Mouse (Mus musculus) urinary bladder, adult 2 months (tissue): ENCODE data around the gene Tcte2. TPM values are rescaled to one million over a fixed set of nuclear protein-coding genes. Genes with fewer than 3 reads are reported as not detected.

Experiments used
- DNase-seq: peaks from one replicate; pipeline ENCODE4 v3.0.0; 2022; ENCODE audit warnings: low spot score
- polyA plus RNA-seq: library from polyadenylated mRNA; depleted of rRNA; stranded (reverse); fragments of >200 nt; gene quantifications from 2 replicates; pipeline ENCODE4 v1.2.3, GENCODE M21; 2012

Tcte2 gene
- polyA plus RNA-seq, 1 experiment, result 4.4 TPM

DNA sequence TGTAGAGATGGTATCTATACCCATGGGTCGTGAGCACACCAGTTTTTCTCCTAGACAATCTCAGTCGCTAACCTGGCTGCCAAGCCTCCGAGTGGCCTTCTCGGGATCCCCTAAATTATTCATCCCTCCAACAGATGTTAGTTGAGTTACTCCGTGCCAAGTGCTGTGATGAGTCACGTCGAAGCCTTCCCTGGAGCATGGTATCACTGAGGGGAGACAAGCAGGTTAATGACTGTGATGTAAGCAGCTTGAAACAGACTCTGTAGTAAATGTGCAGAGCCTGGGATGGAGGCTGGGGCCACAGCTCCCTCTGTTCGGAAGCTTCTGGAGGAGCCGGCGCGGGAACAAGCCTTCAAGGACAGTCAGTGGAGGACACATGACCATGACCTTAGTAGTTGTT is 44.2 kb downstream of the Tcte2 start:
- DNase-seq, result no peak

DNA sequence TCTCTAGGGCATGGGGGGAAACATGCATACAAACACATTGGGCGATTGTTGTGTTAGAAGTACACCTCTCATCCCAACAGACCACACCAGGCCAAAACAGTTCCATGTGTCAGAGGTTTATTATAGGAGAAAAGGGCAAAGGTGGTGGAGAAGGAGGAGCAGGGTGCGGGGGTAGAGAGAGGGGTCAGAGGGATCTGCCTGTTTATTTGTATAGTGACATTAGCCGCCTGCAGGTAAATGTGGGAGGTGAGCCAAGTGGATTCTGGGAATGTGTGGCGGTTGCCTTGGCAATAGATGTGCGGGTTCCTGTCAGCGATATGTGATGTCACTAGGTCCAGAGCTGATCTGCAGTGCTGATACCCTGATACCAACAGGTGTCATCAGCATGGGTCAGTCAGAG is 45.3 kb downstream of the Tcte2 start:
- DNase-seq, result no peak

DNA sequence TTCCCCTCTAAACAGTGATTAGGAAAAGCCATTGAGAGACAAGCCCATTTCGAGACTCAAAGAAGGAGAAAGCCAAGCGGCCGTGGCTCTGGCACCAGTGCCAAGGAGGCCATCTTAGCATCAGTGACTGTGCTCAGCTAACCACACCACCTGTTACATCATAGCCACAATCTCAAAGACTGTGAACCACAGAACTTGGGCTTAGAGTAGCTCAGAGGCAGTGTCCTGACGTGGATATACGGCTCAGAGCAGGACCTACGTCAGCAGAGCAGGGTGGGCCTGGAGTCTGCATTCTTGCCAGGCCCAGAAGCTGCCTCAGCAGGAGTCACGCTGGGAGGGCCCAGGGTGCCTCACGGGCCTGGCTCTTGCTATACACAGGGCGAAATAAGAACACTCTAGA is 46.1 kb downstream of the Tcte2 start:
- no peak for DNase-seq

DNA sequence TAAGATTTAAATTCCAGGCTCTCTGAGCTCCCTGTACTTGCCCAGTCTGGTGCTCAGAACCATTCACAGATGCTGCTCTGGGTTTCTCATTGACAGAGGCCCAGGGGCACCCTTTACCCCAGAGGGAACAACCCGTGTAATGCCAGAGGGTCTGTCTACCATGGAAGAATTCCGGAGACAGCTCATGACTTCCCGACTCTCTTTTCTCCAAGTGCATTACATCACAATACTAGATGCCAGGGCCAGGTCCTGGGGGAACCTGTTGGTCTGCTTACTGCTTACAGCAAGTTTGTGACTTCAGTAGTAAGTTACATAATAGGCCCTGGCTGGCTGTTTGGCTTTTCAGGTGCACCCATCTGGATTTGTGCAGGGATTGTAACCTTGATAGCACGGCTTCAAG is 47.0 kb downstream of the Tcte2 start:
- no peak for DNase-seq

DNA sequence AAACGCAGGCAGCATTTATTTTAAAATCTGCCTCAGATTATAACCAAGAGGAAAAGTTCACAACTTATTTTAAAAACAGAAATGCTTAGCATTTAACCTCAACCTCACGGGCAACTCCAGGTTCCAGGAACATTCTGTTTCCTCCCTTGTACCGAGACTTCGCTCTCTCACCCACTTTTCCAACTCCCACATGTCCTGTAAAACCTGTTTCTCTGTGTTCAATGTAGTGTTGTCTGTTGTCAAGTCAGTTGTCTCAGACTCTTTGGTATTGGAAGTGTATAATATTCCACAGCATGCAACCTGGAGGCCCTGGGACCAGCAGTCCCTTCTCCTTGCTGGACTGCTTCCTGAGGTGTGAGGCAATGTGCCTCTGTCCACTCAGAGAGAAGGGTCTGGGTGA is 47.5 kb downstream of the Tcte2 start:
- no peak for DNase-seq

DNA sequence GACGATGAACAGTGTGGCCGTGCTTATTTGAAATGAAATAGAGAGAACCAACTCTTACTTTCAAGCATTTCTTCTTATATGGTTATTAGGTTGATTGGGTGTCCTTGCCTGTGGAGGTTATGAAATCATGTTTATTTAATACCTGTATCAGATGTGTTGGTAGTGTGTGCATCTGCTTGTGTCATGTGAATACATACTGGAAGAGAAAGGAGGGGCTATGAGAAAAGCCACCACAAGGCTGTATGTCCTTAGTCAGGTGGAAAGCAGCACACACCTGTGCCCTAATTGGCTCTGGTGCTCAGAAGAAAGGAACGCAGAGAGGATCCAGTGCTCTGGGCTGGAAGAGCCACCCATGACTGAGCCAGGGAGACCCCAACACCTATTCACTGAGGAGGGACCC is 49.1 kb downstream of the Tcte2 start:
- no peak for DNase-seq

DNA sequence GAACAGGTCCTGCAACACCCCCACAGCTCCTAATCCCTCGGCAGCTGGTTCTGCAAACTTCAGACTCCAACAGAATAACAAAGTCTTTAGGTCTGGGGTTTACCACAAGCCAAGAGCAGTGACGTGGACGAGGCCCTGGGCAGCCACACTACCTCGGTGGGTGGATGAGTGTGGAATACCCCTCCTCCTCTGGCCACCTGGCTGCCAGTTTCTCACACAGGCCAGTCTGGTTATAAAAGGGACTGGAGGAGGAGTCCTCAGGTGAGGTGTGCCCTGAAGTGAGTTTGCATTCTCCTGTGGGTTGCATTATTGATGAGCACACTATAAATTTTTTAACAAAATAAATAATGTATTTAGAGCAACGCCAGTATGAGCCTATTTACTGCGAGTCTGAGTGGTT is 49.5 kb downstream of the Tcte2 start:
- DNase-seq, result no peak

DNA sequence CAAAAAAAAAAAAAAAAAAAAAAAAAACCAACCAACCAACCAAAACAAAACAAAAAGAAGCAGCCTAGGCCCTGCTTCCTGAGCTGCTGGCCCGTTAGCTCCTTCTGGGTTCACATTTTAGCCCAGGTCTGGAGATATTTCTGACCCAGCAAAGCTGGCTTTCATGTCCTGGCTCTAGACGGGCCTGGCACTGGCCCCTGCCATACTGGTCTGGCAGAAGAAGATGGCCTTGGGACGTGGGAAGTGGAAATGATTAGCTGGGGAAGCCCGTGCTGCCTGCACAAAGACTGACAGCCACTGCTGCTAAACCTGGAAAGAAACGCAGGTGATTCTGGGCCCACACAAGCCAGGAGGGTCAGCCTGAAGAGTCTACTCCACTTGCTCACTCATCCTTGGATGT is 50.5 kb downstream of the Tcte2 start:
- DNase-seq, result no peak

DNA sequence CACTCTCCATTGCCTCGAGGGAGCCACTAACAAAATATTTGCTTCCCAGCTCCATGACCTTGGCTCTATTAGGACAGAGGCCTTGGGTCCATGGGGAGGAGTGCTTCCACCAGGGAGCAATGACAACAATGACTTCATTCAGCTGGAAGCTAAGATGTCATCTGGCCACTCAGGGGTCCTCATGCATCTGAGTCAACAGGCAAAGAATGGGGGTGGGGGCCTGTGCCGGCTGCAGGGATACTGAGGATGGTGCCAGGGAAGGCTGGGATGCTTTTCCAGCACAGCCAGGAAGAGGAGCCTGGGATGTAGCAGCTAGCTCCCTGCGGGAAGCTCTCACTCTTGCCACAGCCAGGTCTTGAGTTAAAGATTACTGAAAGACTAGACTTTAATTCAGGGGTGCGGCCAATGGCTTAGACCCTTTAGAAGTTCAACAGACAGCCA is 56.1 kb downstream of the Tcte2 start:
- no peak for DNase-seq

DNA sequence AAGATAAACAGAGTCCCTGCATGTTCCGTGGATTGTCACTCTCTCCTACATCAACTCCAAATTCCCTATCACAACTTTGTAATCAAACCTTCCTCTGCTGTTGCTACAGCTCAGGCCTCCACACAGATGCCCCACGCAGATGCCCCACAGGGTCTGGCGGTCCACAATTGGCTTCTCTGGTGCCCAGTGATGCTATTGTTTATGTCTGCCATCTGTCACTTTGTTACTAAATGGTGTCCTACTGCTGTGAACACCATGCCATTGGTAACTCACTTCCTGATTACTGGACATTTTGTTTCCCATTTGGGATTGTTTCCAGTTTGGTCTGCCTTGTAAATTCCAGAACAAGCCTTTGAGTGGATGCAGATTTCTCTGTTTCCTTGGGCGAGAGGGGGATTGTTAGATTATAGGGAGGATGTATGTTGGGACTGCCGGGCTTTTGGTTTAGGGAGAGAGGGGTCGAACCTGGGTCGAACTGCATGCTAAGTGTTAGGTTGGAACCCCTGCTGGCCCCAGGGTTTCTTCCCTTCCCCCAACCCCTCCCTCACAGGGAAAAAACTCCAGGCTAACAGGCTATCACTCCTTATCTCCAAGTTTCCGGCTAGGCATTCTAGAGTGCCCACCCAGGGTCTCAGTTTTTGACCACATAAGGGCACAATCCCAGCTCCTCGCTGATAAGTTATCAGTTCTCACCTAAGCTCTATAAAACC is 57.9 kb downstream of the Tcte2 start:
- DNase-seq, result no peak

DNA sequence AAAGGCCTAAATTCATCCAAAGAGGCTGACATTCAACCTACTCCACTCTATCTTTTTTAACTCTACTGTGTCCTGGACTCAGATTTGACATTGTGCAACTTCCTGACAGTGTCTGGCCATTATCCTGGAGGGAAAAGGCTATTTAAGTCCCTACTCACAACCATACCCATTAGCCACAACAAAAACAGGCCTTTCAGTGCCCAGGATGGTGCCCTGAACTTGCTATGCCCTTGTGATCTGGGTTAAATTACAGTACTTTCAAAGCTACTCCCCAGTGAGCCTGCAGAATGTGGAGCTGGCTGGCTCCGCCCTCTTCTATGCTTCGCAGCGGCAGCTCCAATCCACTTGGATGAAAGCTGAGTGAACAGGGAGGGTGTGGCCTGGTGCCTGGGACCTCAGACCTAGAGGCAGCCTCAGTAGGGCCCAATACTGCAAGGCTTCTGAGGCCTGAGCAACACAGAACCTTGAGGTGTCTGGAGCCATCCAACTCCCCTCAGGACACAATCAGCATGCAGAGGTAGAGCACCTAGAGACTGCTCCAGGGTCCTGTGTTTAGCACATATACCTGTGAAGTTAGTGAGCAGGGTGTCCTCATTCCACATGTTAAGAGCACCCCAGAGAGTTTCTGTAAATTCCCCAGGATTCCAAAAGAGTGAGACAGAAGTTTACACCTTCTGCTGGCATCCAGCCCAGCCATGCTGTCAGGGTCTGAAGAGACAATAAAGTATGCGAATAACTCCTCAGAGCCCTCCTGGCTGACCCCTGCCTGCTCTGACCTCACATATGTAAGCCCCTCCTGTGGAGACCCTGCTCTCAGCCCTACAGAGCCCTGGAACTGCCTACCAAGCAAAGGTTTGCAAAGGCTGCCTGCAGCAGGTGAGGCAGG is 61.3 kb downstream of the Tcte2 start:
- no peak for DNase-seq

DNA sequence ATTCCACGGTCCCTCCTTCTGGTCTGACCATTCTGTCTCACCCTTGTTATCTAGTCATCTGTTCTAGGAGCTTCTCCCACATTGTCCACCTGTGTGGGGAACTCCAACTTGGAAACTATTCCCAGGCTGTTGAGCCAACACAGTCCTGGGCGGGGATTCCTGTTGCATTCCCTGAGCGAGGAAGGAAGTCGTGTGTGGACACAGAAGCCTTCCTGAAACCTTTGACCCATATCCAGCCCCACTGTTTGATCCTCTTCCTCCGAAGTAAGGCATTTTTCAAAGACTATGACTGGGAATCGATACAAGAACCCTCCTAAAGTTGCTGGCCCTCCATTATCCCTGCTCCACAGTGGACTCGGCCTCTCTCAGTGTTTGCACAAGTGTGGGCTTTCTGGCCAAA is 61.9 kb downstream of the Tcte2 start:
- DNase-seq, result no peak

DNA sequence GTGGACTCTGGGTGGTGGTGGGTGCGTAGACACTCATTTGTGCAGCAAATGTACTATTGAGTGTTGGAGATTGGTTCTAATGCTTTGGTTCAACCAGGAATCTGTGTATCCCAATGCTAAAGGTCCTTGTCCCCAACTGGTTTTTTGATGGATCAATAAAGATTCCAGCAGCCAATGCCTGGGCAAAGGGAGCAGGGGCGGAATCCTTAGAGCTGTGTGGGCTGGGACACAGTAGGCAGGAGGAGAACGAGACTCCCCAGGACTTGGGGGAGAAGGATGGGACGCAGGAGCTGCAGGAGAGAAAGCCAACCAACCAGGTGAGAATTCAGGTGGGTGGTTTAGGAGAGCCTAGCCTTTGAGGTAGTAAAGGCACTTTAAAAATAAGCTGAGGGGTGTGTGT is 63.4 kb downstream of the Tcte2 start:
- no peak for DNase-seq

DNA sequence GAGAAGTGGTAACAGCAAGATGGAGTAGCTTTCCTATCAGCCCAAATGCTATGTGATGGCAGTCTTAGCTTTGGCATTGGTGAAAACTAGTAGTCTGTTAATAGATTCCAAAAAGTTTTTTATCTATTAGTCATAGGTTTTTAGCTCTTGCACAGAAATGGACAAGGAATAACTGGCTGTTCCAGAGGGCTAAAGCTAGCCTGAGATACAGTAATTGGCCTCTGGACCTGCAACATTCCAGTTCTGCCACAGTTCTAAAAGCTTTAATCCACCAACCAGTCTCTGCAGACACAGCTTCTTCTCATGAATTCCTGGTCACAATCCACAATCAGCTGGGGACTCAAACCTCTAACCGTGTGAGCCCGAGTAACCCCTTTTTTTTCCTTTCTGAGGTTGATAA is 64.0 kb downstream of the Tcte2 start:
- DNase-seq, result no peak

DNA sequence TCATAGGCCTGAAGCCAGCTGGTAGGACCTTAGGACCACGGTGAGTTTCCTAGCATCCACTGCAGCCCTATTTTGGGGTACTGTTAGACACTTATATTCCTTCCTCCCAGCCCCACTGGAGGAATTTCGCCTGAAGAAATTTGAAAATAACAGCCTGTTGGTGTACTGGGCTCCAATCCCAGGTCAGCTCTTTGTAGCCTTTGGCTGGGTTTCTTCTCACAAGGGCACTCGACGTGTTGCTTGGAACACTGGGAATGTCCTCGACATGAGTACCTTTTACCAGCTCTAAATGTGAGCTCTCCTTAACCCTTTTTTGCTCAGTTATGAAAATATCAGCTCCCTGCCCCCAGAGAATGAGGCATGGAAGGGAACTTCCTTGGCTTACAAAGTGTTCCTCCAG is 65.7 kb downstream of the Tcte2 start:
- no peak for DNase-seq

DNA sequence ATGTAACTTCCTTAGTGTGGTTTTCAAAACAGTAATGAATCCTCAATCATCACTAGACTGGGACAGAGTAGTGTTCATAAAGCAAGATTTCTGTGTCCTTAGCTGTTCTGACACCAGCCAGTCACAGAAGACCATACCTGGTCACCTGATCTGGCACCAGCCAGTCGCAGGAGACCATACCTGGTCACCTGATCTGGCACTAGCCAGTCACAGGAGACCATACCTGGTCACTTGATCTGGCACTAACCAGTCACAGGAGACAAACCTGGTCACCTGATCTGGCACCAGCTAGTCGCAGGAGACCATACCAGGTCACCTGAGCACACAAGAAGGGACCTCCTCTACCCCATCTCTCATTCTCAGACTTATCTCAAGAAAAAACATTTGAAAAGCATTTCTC is 66.4 kb downstream of the Tcte2 start:
- no peak for DNase-seq

DNA sequence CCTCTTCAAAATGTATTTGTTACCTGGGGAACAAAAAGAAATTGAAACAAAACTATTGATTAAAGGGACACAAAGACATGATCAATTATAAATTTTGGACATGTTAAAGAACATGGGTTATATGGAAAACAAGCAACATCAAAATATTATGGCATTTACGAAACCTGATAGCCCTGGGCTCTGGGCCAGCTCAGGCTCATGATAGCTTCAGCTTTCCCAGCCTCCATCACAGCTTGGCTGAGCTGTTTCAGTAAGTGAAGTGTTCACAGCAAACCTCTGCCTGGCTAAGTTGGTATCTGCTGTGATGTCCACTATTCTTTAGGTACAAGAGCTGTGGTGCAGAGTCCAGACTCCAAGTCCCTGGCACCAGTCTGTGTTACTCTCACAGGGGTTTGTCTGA is 67.4 kb downstream of the Tcte2 start:
- no peak for DNase-seq

DNA sequence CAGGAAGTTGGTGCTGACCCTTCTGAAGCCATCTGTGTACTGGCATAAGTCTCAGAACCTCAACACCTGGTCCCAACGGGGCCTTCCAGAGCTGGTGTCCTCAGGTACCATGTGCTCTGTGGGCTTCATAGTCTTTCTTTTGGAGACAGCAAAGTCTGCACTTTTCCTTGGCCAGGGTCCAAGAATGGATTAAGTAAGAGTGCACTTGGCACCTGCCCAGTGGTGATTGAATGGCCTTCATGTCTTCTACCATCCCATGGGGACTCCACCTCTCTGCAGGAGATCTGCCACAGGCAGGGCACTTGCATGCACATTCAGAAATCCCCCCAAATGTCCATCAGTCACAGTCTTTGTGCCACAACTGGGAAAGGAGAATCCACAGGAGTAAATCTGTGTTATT is 74.0 kb downstream of the Tcte2 start:
- DNase-seq, result no peak

DNA sequence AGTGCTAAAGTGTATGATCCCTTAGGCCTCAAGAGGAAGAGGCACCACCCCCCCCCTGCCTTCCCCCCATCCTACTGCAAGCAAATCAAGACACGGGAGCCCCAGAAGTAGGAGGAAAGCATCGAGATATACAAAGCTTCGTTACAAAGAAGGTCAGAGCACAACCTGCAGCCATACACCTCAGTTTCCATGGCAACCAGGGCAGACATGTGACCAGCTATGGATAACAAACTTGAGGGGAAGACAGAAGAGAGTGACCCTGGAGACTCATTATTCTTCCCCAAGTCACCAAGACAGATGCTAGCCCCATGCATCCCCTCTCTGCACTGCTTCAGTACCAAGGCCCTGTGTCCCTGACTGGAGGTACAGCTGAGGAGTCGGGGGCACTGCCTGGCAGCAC is 74.5 kb downstream of the Tcte2 start:
- DNase-seq, result no peak

DNA sequence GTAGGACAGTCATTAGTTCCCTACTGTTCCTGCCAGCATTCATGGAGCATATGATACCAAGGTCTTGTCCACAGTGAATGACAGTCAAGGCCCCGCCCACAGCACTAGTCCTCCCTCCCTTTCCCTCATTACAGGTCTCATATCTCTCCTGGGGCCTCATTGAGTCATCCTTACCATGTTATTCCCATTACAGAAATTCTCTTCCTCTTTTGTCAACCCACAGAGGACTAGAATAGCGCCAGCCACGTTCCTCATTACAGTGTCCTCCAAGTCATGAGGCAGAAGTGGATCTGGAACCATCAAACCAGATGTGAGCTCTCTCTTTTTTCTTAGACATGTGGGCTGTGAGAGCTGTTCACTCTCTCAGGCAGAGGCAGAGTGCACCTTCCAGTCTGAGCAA is 76.0 kb downstream of the Tcte2 start:
- no peak for DNase-seq

DNA sequence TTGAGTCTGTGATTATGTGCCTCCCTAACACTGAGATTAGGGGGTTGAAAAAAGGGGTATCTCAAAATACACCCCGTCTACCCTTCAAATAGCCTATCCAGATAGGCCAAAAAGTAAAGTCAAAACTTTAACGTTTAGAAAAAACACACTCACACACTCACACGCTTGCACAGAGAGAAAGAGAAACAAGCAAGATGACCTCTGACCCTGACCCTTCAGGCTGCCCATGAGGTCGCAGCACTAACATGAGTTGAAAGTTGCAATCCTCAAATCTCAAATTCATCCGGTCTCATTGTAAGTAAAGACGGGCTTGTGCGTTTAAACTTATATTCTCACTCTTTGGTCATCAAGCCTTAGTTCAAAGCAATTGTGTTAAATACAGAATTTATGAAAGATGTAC is 77.4 kb downstream of the Tcte2 start:
- no peak for DNase-seq

DNA sequence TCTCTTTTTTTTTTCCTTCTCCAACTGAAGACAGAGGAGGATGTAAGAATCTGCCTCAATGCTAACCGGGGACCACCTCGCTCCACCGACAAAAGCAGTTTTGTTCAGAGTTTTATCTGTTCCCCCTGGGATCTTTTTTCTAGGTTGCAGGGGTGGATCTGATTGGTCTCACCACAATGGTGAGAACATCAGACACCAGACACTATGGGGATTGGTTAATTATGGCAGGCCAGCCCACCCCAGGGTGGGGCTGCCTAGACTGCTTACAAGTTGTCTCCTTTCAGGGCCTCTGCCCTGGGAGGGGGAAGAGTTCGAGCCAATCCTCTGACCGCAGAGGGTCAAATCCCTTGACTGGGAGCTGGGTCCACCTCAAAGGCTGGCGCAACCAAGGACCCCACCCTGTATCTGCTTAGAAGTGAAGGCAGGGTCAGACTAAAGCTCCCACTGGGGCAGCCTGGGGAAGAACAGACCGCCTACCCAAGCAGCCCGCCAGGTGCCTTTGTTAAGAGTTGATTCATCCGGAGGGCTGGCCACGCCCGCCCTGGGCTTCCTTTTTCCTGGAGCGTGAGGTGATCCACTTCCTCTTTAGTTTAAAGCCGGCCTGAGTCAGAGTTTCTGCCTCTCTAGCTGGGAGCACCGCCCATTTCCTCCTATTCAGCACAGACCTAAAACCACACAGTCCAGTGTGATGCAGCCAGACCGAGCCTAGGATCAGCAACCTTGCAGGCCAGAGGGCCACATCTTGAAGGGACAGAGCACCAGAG is 78.0 kb downstream of the Tcte2 start:
- DNase-seq, result peak; percentile 44

DNA sequence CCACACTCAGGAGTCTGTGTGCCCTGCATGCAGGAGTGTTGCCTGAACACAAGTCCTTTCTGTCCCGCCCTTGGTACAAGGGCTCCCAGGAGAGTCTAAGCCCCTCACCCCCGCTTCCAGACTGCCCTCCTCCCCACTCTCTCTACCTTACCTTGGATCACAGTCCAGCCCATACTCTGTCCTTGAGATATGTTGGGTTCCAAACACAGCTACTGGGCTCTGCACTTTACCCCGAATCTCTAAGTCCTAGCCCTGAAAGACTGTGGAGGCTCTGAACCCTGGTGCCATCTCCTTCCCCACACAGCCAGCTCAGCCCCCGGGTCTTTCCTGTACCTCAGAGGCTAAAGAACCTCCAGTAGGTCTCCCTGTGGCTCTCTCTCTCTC is 78.6 kb downstream of the Tcte2 start:
- DNase-seq, result no peak
